Mouse (Mus musculus) ovary, adult 18-20 months (tissue): ENCODE results near the gene Hira.
A peak's percentile ranks its signal among the peaks of the same experiment; 100 is the strongest.
"Not testable (repeated sequence)": the region's sequence is repeated elsewhere in the genome, so short reads cannot be mapped to it uniquely, and the experiment has no call there.

Experiments used
- DNase-seq: peaks from one replicate; pipeline ENCODE4 v3.0.0; 2022; ENCODE audit warnings: low spot score, mixed read lengths

The Hira gene

DNA sequence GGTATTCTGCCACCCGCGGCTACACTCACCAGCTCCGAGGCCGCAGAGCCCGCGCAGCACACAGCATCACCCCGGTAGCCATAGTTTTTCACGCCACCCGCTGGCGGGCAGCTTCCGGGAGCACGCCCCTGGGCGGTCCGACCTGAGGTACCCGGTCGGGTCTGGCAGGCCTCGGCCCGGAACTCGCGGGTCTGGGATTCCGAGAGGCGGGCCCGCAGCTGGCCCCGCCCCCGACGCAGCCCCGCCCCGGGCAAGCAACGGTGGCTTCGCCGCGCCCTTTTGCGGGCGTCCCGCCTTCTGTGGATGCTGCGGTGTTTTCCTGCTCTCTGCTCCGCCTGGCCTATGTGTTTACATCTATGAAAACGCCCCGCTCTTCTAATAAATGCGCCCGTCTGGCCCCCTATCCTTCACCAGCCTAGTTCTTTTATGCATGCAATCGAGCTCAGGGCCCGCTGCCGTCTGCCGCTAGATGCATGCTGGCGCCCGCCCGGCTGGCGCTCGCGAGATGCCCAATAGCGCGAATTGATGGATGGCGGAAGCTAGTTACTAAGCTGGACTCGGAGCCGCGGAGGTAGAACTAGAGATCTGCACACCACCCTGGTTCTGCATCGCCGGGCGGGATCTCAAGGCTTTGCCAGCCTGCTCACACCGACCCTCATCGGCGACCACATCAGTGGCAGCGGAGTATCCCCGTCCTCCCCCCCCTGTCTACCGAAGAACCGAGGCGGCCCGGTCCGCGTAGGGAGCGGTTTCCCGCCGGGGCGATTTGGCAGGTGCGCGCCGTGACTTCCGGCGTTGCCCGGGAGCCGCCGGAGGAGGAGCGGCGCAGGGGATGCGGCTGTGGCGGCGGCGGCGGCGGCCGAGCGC lies at the start of gene Hira, which contains the start of gene Mrpl40:
Hira (plus strand) TSS at position 596 of the 867 bp plus-strand sequence.
Mrpl40 (minus strand) TSS at position 421 of the 867 bp plus-strand sequence.
- DNase-seq, result peak; percentile 95

DNA sequence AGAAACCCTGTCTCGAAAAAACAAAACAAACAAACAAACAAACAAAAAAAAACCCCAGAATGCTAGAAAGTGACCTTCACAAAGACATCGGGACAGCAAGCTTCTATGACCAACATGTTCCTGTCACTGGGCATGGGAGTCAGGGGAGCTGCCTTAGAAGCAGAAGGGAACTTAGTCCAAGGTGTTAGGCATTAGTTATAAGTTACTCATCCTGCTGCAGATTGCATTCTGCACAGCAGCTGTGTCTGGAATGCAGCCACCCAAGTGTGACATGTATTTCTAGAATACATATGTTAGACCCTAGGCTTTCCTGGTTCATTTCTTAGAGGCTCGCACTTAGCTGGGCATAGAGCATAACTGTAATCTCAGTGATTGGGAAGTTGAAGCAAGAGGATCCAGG lies 48.2 kb upstream of the Hira start:
- DNase-seq, result no peak

DNA sequence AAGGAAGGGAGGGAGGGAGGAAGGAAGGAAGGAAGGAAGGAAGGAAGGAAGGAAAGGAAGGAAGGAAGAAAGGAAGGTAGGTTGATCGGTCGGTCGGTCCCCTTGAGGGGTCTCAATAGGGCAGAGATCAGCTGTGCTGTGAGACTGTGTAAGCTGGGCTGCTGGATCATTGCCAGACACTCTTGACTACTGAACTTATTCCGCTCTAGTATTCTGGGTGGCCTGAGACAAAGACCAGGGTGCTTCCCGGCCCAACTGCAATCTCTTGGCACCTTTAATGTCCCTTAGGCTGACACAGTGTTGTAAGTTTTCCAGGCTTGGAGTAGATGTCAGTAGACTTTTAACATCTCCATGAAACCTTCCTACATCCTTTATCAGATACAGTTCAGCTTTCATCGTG lies 47.7 kb upstream of the Hira start:
- DNase-seq, result no peak

DNA sequence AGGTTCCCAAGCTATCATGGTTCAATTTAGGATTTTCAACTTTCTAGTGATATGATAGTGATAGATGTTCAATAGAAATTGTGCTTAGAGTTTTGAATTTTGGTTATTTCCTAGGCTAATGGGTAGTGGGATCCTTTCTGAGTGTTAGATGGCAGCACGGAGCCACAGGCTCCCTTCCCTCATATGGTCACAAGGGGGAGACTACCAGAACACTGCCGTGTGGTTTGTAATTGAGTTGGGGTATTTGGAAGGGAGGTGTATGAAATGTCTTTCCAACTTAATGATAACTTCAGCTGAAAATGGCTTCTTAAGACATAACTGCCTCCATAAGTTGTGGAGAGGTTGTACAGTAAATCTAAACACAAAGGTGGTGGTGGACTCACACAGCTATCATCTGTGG lies 43.4 kb upstream of the Hira start:
- no peak for DNase-seq

DNA sequence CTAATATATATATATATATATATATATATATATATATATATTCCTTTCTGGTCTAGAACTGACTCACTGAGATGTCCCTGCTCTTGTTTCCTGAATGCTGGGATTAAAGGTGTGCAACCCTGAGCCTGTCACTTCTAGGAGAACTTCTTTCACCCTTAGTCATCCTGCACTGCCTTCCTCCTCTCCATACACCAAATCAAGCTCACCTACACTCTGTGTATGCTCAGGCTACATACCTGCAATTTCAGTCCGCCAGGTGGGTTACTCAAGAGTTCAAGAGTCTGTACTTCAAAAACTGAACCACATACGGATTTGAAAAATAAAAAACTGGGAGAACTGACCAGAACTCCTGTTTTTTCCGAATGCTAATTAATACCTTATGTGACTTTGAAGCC lies 40.8 kb upstream of the Hira start:
- DNase-seq, result no peak

DNA sequence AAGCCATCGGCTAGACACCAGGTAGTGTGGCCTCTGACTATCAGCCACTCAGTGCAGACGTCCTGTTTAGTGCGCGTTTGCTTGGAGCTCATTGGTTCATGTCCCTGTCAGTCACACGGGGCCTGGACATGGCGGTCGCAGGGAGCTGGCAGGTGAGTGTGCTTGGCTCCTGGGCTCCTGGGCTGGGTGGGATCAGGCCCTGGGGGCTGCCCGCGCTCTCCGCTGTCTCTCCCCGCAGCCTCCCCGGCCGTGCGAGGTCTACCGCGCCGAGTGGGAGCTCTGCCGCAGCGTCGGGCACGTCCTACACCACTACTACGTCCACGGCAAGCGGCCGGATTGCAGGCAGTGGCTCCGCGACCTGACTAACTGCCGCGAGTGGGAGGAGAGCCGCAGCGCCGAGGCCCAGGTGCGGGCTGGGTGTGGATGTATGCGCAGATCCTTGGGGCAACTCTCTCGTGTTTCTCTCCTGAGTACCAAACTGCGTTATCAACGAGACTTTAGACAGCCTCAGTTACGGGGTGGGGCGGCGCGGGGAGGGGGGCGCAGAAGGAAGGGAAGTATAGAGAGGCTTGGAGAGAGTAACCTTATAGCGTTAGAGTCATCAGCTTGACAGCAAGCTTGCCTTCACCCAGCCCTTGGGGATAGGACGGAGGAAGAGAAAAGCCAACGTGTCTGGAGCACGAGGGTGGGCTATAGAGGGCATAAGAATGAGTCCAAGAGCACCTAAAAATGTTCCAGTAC lies 40.2 kb upstream of the Hira start, which contains the start of the genes 2510002D24Rik and Gm28539:
2510002D24Rik (plus strand) TSS at position 111 of the 741 bp plus-strand sequence.
Gm28539 (plus strand) TSS at position 117 of the 741 bp plus-strand sequence.
- peak; percentile 87 for DNase-seq

DNA sequence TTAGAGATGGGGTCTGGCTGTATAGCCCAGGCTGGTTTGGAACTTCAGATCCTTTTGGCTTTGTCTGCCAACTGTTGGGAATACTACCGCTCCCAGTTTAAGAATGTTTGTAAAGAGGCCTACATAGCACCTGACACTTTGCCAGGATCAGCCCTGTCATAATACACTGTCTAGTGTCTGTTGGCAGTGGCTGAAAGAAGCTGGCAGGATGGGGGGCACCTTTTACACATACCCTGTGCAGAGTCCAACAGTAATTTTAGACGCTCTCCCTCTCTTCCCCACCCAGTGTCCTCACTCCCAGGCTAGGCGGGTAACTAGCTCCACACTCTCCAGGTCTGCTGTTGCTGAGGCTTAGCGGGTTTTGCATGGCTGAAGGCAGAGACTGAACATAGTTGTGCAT lies 38.5 kb upstream of the Hira start:
- DNase-seq, result no peak

DNA sequence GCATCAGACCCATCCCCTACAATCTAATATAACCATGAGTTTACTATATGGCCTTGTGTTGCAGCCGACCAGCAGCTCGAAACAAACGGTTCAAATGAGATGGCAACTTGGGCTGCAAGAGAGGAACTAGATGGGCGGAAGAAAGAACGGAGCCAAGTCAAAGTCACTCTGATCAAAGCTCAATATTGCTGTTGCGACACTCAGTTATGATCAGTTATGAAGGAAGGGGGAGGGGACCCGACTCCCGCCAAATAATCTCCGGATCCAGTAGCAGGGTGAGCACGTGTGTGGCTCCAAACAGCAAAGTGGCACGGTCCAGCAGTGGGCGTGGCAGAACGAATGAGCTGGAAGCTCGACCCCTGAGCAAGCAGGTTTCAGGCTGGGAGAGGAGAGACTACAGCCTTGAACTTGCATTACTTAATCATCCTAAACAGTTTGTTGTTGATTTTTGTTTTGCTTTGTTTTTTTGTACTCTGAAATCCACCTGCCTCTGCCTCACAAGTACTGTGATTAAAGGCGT lies 30.5 kb upstream of the Hira start:
- DNase-seq, result no peak

DNA sequence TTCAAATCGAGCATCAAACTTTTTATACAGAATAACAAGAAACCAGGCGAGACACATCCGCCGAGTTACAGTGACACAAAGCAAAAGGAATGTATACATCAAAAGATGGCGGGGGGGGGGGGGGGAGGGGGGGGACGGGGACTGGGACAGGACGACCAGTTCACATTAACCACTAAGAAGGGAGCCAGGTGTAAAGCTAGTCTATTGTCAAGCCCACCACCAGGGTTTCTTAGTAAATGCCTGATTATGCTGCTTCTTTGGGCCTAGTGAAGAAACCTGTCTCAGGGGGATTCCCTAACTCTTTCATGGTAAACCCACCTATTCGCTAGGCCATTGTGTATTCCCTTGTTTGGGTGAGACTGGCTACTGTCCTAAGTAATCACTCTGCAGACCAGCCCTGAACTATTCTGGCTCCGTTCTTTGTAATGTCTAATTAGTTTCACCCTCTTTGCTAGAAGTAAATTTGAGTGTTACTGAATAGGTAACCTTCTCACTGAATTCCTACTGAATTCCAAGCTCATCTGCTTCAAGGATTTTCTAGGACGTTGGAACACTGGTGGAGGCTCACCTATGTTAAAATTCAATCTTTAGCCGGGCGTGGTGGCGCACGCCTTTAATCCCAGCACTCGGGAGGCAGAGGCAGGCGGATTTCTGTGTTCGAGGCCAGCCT lies 27.2 kb upstream of the Hira start:
- not testable (repeated sequence) for DNase-seq

DNA sequence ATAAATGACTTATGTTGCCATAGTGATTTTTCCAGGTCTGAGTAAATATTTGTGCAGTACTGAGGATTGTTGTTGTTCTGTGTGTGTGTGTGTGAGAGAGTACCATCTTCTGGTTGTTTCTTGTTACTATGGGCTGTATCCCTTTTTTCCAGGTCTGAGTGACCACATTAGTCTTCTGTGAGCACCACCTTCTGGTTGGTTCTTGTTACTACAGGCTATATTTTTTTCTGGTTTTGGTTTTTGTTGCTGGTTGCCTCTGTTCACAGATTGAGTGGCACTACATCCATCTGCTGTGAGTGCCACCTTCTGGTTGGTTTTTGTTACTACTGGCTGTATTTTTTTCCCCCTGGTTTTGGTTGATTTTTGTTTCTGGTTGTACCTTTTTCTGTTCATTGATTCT lies 18.3 kb upstream of the Hira start:
- no peak for DNase-seq

DNA sequence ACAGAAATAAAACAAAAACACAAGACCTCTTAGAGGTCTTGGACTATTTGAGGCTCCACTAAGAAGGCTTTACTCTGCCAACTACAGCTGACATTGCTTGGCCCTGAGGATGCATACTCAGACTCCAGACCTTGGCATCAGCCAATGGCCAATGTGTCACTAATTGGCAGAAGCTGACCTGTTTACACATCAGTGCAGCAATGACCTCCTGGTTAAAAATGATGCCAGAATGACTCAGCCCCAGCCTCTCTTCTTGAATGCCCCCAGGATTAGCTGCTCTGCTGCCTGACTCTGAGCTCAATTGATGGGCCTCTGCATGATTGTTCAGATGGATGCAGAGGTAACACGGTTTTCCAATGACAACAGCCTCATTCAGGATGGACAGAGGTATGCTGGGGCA lies 16.7 kb upstream of the Hira start:
- peak; percentile 54 for DNase-seq

DNA sequence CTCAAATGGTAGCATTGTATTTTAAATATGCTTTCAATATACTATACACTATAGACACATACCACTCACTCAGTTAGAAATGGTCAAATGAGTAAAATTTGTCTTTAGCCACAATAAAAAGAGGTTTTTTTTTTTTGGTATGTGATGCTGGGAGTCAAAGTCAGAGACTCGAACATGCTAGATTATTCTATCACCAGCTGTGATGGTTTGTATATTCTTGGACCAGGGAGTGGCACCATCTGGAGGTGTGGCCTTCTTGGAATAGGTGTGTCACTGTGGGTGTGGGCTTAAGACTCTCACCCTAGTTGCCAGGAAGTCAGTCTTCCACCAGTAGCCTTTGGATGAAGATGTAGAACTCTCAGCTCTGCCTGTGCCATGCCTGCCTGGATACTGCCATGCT lies 6.3 kb upstream of the Hira start:
- DNase-seq, result not testable (repeated sequence)

DNA sequence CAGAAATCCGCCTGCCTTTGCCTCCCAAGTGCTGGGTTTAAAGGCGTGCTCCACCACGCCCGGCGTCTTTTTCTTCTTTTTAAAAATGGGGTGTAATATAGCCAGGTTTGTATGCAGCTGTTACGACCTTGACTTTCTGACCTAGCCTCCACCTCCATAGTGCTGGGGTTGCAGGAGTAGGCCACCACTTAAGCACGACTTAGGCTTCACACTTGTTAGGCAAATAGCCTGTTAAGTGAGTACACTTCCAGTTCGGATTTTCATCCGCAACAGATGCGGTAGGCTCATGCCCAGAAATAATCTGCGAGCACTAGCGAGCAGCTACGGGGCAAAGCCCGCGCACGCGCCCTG lies 771 bp upstream of the Hira start:
- DNase-seq, result no peak

DNA sequence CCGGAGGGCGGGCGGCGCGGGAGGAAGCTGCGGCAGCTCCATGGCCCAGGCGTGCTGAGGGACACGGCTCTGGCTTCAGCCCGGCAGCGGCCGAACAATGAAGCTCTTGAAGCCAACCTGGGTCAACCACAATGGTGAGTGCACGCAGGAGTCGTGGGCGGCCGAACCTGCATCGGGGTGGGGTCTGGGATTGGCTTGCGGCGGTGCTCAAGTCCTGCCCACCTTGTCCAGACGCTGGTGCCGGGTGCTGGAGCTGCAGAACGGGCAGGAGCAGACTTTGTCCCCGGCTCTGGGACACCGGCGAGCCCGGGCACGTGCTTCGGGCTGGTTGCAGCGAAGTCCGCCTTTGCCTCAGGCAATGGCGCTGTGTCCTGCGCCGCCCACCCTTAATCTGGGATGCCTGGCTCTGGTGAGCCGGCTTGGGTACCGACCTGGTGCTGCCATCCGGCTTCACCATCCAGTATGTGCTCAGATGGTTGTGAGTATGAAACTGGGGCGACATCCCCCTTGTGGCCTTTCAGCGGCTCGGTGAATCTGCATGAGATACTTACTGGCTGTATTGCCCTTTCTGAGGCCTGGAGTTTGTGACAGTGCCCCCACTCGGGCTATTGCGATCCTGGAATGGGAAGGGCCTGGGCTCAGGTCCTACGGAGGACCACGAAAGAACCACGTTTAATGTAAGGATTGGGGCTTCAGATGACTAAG lies 701 bp downstream of the Hira start:
- DNase-seq, result peak; percentile 25

DNA sequence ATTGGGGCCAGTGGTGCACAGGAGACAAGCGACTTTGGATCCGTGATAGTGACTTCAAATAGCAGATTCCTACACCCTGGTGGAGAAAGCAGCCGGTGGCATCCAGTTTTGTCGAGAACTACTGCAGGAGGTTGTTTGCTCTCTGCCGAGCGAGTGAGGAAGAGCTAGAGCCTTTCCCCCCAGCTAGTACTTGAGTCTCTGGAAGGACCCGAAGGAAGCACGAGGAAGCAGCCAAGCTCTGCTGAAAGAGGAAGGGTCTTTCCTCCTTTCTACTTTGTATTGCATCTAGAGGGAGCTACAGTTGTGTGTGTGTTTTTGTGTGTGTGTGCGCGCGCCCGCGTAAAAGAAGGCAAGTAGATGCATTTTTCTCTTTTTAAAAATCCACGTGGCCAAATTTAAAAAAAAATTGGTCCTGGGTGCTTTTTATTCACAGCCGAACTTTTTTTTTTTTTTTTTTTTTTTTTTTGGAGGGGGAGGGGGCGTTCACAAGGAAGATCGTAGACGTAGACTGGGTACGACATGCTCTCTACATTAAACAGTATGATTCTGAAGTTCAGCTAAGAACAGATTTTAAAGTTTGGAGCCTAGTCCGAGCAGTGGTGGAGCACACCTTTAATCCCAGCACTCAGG lies 1.4 kb downstream of the Hira start:
- DNase-seq, result no peak

DNA sequence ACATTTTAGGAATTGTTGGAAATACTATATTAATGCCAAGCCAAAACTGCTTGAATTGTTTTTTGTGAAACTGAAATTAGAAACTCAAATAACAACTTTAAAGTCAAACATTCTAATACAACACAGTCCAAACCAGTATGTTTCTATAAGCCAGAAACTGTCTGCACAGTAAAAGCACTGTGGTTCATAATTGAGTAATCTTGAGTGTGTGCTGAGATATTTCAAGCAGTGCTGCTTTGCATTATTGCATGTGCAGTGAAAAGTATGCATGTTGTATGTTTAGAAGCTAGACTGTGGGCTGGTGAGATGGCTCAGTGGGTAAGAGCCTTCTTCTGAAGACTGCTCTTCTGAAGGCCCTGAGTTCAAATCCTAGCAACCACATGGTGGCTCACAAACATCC lies 7.2 kb downstream of the Hira start:
- DNase-seq, result no peak

DNA sequence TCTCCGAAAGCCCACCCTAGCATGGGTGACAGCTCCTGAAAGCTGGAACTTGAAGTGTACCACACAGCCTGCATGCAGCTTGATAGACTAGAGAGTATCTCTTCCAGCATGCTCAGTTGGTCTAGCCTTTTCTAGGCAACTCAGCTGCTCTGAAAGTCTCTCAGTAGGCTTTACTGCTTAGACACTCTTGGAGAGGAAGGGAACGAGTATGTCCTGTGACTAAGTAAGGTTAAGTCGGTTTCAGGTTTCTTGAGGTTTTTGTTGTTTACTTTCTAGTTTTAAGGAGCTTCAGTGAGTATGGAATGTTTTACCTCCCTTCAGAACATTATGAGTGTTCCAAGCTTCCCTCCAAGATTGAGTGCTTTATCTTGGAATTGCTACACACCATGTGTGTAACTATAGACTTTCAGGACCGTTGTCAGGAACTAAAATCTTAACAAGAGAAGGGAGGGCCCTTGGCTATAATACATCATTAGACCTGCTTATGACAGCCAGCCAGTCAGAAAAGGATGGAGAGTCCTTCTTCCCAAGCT lies 17.1 kb downstream of the Hira start:
- DNase-seq, result no peak

DNA sequence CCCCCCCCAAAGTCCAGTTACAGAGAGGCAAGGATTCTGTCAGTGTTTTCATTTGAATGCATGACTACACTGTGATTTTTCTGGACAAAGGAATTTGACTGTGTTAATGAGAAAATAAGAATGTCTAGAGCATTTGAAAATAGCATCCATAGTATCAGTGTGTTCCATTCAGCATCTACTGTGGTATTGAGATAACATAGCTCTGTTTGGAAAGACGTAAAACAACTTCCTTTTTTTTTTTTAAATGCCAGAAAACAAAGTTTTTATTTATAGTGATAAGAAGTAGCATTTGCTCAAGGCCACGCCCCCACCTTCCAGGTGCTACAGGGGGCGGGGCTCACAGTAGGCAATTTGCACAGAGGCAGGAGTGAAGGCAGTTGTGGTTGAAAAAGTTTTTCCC lies 18.4 kb downstream of the Hira start:
- no peak for DNase-seq

DNA sequence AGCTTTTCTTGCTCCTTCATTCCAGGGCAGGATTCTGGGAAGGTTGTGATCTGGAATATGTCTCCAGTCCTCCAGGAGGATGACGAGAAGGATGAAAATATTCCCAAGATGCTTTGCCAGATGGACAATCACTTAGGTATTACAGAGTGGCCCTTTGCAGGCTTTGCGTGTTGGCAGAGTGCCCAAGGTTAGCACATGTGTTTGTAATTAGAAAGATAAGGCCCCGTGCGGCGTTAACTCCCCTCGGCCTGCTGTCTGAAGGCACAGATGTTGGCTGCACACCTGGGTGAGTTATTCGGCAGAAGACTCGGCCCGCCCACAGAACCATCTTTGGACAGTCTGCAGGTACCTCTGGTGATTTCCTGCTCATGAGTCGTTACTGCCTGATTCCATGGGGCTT lies 19.6 kb downstream of the Hira start:
- peak; percentile 8 for DNase-seq

DNA sequence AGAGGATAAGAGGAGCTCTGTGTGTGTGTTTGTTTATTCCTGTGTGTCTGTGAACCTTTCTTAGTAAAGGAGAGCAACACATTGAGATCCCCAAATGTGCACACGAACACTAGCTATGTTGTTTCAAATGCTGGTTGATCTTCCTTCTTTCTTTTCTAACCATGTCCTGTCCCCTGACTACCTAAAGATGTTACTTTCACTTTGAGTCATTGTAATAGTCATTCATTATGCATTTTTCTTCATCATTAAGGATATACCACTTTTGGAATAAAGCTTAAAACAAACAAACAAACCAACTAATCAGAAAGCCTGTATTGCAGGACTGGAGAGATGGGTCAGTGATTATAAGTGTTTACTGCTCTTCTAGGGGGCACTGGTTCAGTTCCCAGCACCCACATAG lies 28.8 kb downstream of the Hira start:
- DNase-seq, result no peak

DNA sequence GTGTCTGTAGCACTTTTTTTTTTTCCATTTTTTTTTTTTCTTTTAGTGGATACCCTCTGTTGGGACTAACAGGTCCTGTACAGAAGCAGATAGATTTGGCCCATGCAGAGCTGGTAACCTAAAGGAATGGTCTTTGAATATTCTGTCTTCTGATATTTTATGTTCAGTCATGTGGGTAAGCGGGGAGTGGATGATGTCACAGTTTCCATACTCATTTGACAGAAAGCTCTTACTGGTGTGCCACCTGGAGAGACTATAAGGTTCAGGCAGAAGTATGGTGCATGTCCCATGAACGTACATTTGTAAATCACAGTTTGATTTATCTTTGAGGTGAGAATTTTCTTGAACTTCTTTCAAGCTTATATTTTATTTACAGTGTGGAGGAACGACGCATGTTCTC lies 39.2 kb downstream of the Hira start:
- DNase-seq, result no peak
